Mouse (Mus musculus) limb, embryonic 14.5 days (tissue): ENCODE measurements at regions not wholly inside any gene's neighbourhood (a gene's known extent, or its start where the extent isn't known, plus 50 kb on each side); places are given as distances from the start of the nearest gene placed in this dataset.

Experiments
- ATAC-seq: fragments of 200-750 bp; cut with Nextera tagmentation; 2 replicates; pipeline ENCODE4 v1.8.0; 2017; ENCODE audit warnings: low read depth, moderate number of reproducible peaks, moderate TSS enrichment; ENCODE audit not compliant: low FRiP score
- DNase-seq: peaks from one replicate; pipeline ENCODE4 v3.0.0-alpha.2; 2015; ENCODE audit warnings: low spot score
- H3K27ac ChIP-seq: fragments of 300-500 bp; sonication (generic); replicated peaks from 2 replicates; pipeline ENCODE4 v1.5.1; 2014; ENCODE audit warnings: low read depth, mild to moderate bottlenecking, low read length, moderate library complexity, mixed read lengths
- H3K27me3 ChIP-seq: fragments of 300-500 bp; sonication (generic); 2 replicates; pipeline ENCODE4 v1.6.1; 2014; ENCODE audit warnings: low read length, mixed read lengths; ENCODE audit not compliant: control insufficient read depth, insufficient read depth
- H3K36me3 ChIP-seq: fragments of 300-500 bp; sonication (generic); 2 replicates; pipeline ENCODE4 v1.6.1; 2014; ENCODE audit warnings: mild to moderate bottlenecking, low read length, moderate library complexity, mixed read lengths; ENCODE audit not compliant: control insufficient read depth, insufficient read depth
- H3K4me1 ChIP-seq: fragments of 300-500 bp; sonication (generic); 2 replicates; pipeline ENCODE4 v1.6.1; 2014; ENCODE audit warnings: antibody characterized with exemption, low read length, mixed read lengths; ENCODE audit not compliant: control insufficient read depth, insufficient read depth
- H3K4me2 ChIP-seq: fragments of 300-500 bp; sonication (generic); replicated peaks from 2 replicates; pipeline ENCODE4 v1.6.1; 2014; ENCODE audit warnings: low read depth, mild to moderate bottlenecking, low read length, moderate library complexity; ENCODE audit not compliant: severe bottlenecking
- H3K4me3 ChIP-seq: fragments of 300-500 bp; sonication (generic); replicated peaks from 2 replicates; pipeline ENCODE4 v1.5.1; 2014; ENCODE audit warnings: low read length
- H3K9ac ChIP-seq: fragments of 300-500 bp; sonication (generic); 2 replicates; pipeline ENCODE4 v1.6.1; 2014; ENCODE audit warnings: mild to moderate bottlenecking, low read depth, low read length, moderate library complexity; ENCODE audit not compliant: severe bottlenecking
- H3K9me3 ChIP-seq: fragments of 300-500 bp; sonication (generic); 2 replicates; pipeline ENCODE4 v1.6.1; 2016; ENCODE audit warnings: low read length; ENCODE audit not compliant: control insufficient read depth
- POLR2A ChIP-seq: fragments of 200-500 bp; IDR thresholded peaks from 2 replicates; pipeline ENCODE4 v1.8.0; 2012; ENCODE audit warnings: inconsistent platforms, mild to moderate bottlenecking, moderate library complexity, borderline replicate concordance; ENCODE audit not compliant: insufficient read depth, insufficient read length; ENCODE audit errors: extremely low read depth
- WGBS: fragments of 180-500 bp; shearing (Covaris S2); extraction: QIAGEN DNeasy Blood & Tissue Kit; methylation state at CpG from one replicate; pipeline ENCODE4 v1.1.7; 2014; 5-methylcytosine and 5-hydroxymethylcytosine counted together

- no peak overlapping the region for H3K27ac ChIP-seq
- H3K4me3 ChIP-seq: no peak overlapping the region
- TF ChIP-seq POLR2A: no peak
- H3K4me2 ChIP-seq: no peak overlapping the region
- H3K36me3 ChIP-seq: no peaks in the 10 kb centered on the region
- ATAC-seq: no peak
- peaks cover 3% of the 10 kb centered on the region; the same call in 1 of the 2 replicates for H3K4me1 ChIP-seq
- 87% methylated on average over 7 of the region's 7 CpGs for WGBS
- H3K9ac ChIP-seq: no peak overlapping the region
- no peaks in the 10 kb centered on the region for H3K9me3 ChIP-seq
- H3K27me3 ChIP-seq: no peaks in the 10 kb centered on the region
- no peak for DNase-seq
Measured at GRCm38 (mm10) chr12:32764747-32765146, 54.6 kb upstream of the Nampt start.

GRCm38 (mm10) chr12:32765861-32766260, 53.5 kb upstream of the Nampt start:
- no peak for DNase-seq
- H3K27me3 ChIP-seq: no peaks in the 10 kb centered on the region
- no peak overlapping the region for H3K4me2 ChIP-seq

GRCm38 (mm10) chr12:32766575-32766974, 52.8 kb upstream of the Nampt start:
- no peak for DNase-seq

More at GRCm38 (mm10) chr12:32765861-32766260, 53.5 kb upstream of the Nampt start:
- no peaks in the 10 kb centered on the region for H3K36me3 ChIP-seq
- TF ChIP-seq POLR2A: no peak
- no peaks in the 10 kb centered on the region for H3K9me3 ChIP-seq
- no peak overlapping the region for H3K4me3 ChIP-seq
- H3K9ac ChIP-seq: no peak overlapping the region
- H3K4me1 ChIP-seq: peaks cover 3% of the 10 kb centered on the region; the same call in 1 of the 2 replicates
- H3K27ac ChIP-seq: no peak overlapping the region
- no peak for ATAC-seq

GRCm38 (mm10) chr12:32767206-32768081, 51.9 kb upstream of the Nampt start:
- WGBS: 61% methylated on average over 7 of the region's 7 CpGs

More at GRCm38 (mm10) chr12:32766575-32766974, 52.8 kb upstream of the Nampt start:
- Histone ChIP-seq H3K4me1 (peaks cover 3% of the 10 kb centered on the region; the same call in 1 of the 2 replicates), H3K4me2 (no peak overlapping the region), H3K9me3 (no peaks in the 10 kb centered on the region), H3K27ac (no peak overlapping the region), H3K4me3 (no peak overlapping the region), H3K27me3 (no peaks in the 10 kb centered on the region), H3K36me3 (no peaks in the 10 kb centered on the region), H3K9ac (no peak overlapping the region)
- no peak for TF ChIP-seq POLR2A
- no peak for ATAC-seq
- WGBS: 81% methylated on average over 3 of the region's 3 CpGs

GRCm38 (mm10) chr12:32768082-32768743, 51.1 kb upstream of the Nampt start:
- H3K9ac ChIP-seq: no peak overlapping the region
- ATAC-seq (no peak), DNase-seq (no peak)
- no peaks in the 10 kb centered on the region for H3K9me3 ChIP-seq
- no peak overlapping the region for H3K27ac ChIP-seq
- peaks cover 3% of the 10 kb centered on the region; the same call in 1 of the 2 replicates for H3K4me1 ChIP-seq
- H3K4me3 ChIP-seq: no peak overlapping the region
- no peaks in the 10 kb centered on the region for H3K36me3 ChIP-seq
- 0 out of 2 replicates have a peak overlapping the region, but pooled peaks have one; percentile 1 for H3K4me2 ChIP-seq
- WGBS: 40% methylated on average over 3 of the region's 3 CpGs
- no peak for TF ChIP-seq POLR2A
- no peaks in the 10 kb centered on the region for H3K27me3 ChIP-seq

More at GRCm38 (mm10) chr12:32767206-32768081, 51.9 kb upstream of the Nampt start:
- no peaks in the 10 kb centered on the region for H3K27me3 ChIP-seq
- H3K4me1 ChIP-seq: peaks cover 3% of the 10 kb centered on the region; the same call in 1 of the 2 replicates
- H3K9ac ChIP-seq: no peak overlapping the region
- ATAC-seq (no peak), DNase-seq (peak; percentile 8)
- H3K4me3 ChIP-seq: no peak overlapping the region
- no peak overlapping the region for H3K27ac ChIP-seq
- no peaks in the 10 kb centered on the region for H3K36me3 ChIP-seq
- TF ChIP-seq POLR2A: no peak
- no peaks in the 10 kb centered on the region for H3K9me3 ChIP-seq
- 0 out of 2 replicates have a peak overlapping the region, but pooled peaks have one; percentile 1 for H3K4me2 ChIP-seq
